Mouse (Mus musculus): Measurements from ENCODE around the gene Tmem213. TPM values are rescaled to one million over a fixed set of nuclear protein-coding genes. Genes with fewer than 3 reads are reported as not detected.

Tmem213 gene
- polyA plus RNA-seq, 1 experiment from 2014 or later = not detected

Other genes with a start within 250 kb of the Tmem213 start
- 14.1 and 15.1 TPM in 2 replicates for gene Trim24, start 238.4 kb upstream of the Tmem213 start, polyA plus RNA-seq (2014; fragmentation: Nextera tagmentation; extraction: Ambion mirVana)
- 0.08 and 0.25 TPM in 2 replicates for gene Svopl, start 62.3 kb upstream of the Tmem213 start, polyA plus RNA-seq (2014; fragmentation: Nextera tagmentation; extraction: Ambion mirVana)
- gene Atp6v0a4, start 15.3 kb downstream of the Tmem213 start, polyA plus RNA-seq (2014; fragmentation: Nextera tagmentation; extraction: Ambion mirVana) = 0.27 and 0.29 TPM in 2 replicates
- 3.0 TPM in 2 replicates for gene D630045J12Rik, start 144.8 kb downstream of the Tmem213 start, polyA plus RNA-seq (2014; fragmentation: Nextera tagmentation; extraction: Ambion mirVana)
- gene Zc3hav1l, start 190.0 kb downstream of the Tmem213 start, polyA plus RNA-seq (2014; fragmentation: Nextera tagmentation; extraction: Ambion mirVana) = 8.3 and 8.9 TPM in 2 replicates
- gene Zc3hav1, start 245.3 kb downstream of the Tmem213 start, polyA plus RNA-seq (2014; fragmentation: Nextera tagmentation; extraction: Ambion mirVana) = 28.4 and 31.3 TPM in 2 replicates